Mouse (Mus musculus) spleen, postnatal 14 days (tissue): ENCODE measurements around the gene Slc39a13.

Source experiments
- DNase-seq, 2 experiments: peaks; one replicate each; pipeline ENCODE4 v3.0.0; 2021 to 2022; ENCODE audit warnings: low spot score in 2 of 2

The Slc39a13 gene

DNA sequence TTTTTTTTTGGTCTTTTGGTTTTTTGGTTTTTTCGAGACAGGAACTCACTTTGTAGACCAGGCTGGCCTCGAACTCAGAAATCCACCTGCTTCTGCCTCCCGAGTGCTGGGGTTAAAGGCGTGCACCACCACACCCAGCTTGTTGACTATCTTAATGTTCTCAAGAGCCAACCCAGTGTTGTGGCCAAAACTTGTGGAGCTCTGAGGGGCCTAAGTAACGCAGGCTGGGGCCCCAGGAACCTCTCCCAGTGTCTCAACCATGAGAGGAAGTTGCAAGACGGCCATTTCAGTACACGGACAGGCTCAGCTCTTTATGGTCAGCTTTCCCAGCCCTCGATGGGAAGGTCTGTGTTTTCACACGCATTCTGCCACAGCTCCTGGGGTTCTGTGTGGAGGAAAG, 18.8 kb upstream of the Slc39a13 start:
- DNase-seq = no peak

DNA sequence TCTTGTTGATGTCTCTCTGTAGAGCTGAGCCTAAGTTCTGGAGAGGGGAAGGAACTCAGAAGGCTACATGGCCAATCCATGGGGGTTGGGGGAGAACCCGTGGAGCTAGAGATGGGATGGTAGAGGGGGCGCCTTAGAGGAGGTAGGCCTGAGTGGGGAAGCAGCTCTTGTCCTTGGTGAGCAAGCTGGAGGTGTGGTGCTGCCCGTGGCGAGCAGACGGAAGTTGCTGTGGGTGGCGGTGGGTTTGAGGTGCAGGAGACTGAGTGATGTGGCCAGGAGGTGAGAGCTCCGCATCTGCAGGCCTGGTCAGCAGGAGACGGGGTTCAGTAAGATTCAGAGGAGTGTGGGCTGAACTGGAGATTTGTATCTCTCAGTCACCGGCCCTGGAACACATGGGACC, 17.2 kb upstream of the Slc39a13 start:
- no peak for DNase-seq

DNA sequence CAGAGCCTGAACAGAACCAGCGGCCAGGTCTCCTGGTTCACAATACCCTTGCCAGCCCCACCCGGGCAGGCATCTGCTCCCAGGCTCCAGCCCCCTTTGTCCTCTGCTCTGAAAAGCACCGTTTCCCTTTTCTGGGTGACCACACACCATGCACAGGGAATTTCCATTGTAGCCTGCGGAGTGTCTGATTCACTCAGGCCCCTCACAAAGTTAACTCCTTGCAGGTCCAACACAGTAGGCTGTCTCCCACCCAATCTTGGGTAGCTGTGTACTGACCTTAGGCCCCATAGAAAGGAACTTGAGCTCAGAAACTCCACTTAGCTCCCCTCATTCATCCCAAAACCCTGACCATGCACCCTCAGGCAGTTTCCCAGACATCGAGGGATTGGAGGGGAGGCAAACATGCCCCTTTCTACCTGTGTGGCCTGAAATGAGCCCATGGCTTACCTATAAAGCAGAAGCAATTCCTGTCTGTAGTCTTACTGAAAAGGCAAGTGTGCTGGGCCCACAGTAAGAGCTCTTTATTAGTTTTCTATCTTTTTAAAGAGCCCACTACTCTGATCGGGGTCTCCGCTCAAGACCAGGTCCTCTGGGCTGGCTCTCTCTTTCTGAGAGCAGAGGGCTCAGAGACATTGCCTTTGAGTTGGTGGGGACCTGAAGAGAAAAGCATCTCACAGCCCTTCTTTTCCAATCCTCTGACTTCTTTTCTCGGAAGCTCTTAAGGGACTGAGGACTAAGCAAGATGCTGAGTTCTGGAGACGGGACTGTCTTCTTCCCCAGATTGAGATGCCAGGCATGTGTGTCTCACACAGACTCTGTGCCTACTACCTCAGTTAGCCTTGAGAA, 16.4 kb upstream of the Slc39a13 start:
- DNase-seq = no peak

DNA sequence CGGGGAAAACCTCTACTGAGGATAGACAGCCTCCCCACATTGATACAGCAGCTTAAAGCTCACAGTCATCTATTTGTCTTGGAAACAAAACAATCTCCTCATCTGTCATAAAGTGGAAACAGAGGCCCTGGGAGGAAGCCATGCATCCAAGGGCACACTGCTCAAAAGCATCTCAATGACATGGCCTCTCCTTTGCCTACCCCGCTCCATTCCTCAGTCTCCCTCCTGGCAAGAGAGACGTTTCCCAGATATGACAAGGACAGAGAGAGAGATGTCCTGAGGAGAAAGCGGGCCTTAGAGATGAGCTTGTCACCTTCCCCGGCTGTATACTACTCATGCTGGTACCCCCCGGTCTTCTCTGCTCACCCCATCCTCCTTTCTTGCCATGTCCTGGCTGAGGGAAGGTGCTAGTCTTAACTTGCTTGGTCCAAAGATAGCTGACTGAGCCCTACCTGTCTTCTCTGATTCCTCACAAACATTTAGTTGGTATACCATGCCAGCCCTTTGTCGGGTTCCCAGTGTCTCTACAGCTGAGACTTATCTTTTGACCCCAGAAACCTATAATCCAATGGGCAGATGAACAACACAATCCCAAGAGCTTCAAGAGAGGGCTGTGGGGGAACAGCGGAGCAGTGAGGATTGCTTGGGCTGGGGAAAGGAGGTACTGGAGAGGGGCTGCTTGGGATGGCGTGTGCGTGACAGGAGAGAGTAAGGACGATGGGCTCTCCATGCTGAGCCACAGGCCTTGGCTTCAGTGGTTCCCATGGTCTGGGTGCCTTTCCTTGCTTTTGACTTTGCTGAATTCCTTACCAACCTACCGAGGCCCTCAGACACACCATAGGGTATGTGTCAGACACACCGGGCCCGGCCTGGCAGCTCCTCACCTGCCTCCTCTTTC, 15.5 kb upstream of the Slc39a13 start:
- no peak for DNase-seq

DNA sequence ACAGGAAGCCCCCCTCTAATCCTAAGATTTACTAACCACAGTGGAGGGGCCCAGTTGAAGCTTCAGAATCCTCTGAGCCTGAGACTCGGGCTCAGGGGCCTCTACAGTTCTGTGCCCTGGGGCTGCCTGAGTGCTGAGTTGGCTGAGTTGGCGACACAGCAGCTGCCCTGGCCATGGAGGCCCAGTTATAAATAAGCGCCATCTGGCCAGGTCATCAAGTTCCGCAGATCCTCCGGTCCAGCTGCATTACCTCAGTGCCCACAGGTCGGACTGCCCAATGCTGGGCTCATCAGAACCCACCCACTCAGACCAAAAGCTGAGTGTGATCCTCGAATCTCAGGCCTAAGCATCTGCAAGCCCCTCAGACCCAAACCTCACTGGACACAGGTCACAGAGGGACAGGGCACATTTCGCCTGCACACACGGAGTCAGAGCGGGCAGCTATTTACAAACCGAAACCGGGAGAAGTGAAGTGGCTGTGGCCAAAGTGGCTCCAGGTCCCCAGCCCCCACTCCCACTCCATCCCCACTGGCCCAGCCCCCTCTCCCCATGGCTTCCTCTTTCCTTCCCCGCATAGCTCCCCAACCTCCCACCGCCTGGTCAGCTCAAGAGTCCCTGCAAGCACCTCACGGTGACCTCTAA, 14.1 kb upstream of the Slc39a13 start:
- no peak for DNase-seq

DNA sequence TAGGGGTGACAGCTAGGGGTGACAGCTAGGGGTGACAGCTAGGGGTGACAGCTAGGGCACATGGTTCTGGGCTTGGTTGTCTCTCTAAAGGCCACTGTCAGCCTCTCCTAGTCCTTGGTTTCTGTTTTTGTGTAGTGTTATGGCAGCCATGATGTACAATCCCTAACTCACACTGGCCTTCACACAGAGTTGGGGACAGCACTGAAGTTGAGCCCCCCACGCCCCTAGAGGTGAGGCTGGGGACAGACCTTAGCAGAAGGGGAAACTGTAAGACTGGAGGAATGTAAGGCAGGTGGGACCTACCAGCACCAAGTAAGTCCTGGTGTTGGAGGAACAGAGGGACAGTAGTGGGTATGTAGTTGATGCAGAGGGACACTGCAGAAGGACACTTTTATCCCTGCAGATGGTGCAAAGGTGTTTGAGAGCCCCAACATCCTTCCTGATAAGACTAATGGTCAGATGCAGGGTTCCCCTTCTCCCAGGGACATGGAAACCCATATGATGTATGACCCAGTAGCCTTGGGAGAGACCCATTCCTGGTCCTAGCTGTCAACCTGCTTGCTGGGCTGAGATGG, 13.2 kb upstream of the Slc39a13 start:
- DNase-seq = no peak

DNA sequence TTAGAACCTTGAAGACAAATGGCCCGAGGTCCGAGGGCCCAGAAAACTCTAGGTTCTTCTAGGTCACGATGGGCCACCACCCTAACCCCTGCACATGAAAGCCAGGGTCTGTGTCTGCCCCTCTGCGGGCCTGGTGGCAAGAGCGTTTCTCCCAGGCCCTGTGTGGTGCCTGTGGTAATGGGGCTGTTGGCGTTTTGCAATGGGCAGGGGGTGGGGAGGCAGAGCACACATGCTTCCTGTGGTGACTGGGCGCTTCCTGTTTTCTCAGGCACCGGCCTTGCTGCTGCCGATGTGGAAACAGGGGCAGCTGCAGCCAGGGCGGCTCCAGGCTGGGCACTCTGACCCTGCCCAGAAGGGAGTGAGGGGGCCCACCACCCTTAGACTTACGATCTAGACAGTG, 12.6 kb upstream of the Slc39a13 start:
- peak; percentile 56 to 60 for DNase-seq

DNA sequence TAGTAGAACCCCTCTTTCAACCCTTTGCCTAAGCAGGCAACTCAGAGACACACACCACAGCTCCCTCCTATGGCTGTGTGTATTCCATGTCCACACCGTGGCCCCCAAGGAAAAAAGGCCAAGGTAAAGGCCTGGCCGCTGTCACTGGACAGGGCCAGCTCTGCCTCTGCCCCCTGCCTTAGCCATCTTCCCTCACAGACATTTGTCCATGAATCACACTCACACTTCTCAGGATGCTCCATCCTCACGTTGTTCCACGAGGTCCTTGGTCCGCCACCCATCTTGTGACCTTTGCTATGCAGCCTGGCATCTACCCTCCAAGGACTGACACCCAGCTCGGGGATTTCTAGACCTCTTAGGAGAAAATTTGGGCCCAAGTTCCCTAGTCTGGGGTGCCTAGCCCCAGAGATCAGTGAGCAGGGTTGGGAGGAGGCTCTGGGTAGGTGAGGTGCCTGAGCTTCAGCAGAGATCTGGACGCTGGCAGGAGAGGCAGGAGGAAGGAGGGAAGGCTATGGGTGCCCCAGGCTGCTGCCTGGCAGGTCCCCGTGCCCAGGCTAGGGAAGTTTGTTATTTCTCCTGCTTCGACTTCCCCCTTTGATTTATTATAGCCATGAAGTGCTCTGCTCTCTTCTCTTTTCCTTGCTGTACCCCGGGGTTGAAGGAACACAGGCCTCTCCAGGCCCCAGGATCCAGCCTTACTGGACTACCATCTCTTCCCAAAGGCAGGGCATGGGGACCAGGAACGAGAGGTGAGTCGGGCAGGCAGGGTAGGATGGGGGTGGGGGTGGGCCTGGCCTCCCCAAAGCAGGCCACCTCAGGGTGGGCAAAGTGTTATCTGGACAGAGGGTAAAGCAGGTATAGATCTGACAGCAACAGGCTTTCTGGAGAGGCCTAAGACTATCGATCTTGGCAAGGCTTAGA, 11.8 kb upstream of the Slc39a13 start, which contains the start of gene Spi1:
Spi1 (plus strand) TSS at position 616 of the 921 bp plus-strand sequence.
- DNase-seq = no peak

DNA sequence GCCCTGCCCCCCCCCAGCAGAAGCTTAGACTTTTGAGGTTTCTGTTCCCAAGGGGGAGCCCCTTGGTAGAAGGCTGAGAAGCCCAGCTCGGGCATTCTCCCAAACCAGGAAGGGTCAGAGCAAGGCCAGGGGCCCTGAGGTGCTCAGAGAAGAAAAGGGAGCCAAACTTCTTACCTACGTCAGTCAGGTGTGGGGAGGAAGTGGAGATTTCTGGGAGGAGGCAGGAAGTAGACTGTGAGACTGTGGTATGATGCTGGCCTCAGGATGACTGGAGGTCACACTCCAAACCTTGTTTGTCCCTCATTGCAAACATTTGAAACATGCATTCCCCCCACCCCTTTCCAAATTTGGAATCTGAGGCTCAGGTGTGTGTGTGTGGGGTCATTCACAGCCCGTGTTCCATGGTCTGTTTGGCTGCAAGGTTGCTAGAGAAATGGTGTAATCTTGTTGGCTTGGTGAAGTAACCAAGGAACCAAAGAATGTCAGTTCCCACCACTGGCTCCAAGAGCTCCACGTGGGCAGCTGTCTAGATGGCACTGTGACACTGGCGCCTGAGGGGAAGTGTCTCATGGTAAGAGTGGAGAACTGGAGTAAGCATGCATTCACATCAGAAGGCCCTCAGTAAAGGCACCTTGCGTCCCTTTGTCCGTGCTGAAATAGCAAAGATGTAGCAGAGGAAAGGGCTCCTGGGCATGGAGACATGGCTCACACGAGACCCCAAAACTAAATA, 10.7 kb upstream of the Slc39a13 start:
- no peak for DNase-seq

DNA sequence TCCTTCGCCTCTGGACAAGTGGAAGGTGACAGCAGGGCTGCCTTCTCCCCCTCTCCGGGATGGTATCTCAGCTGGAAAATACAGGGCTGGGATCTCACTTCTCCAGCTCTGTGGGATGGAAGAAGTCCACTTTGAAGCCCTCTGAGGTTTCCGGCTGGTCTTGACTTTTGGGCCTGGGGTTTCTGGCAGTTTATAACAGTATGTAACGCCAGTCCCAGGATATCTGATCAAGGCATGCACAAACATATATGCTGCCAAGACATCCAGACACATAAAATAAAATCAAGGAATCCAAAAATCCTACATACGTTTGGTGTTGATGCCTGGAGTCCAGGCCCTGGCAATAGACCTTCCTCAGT, 8.8 kb upstream of the Slc39a13 start:
- no peak for DNase-seq

DNA sequence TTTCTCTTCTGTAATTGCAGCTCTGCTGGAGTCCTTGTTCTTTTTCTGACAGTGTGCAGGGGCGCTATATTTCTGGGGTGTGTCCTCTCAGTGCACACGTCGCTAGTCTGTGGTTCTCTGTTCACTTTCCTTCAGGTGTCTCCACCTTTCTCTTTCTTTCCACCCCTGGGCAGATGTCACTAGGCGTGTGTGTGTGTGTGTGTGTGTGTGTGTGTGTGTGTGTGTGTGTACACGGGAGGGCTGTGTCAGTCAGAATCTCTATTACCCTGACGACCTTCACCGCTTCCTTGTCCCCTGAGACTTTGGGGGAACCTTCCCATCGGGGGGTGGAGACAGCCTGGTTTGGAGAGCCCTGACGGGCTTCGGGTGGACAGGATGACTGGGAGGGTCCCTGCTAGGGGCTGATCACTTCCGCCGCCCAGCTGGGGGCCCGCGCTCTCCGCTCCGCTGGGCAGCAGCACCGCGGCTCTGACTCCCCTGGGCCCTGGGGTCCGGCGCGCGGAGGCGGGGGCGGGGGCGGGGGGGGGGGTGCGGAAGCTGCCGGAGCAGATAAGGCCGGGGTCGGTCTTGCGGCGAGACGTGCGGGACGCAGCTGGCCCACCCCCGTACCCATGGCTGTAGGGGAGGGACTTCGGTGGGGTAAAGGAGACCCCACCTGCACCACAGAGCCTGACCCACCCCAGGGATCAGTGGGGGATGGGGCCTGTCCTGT, 8.3 kb upstream of the Slc39a13 start:
- DNase-seq = no peak

DNA sequence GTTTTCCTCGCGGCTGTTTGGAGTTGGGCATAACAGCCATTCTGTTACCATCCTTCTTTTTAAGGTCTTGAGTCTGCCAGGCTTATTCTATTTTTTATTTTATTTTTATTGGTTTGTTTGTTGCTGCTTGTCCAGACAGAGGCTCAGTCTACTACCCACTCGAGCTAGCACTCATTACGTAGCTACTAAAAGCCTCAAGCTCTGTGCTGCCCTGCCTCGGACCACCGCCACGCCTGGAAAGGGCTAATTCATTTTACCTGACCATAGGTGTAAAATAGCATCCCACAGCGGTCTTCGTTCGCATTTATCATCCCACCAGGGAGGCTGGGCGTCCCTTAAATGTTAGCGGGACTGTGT, 7.7 kb upstream of the Slc39a13 start:
- no peak for DNase-seq

DNA sequence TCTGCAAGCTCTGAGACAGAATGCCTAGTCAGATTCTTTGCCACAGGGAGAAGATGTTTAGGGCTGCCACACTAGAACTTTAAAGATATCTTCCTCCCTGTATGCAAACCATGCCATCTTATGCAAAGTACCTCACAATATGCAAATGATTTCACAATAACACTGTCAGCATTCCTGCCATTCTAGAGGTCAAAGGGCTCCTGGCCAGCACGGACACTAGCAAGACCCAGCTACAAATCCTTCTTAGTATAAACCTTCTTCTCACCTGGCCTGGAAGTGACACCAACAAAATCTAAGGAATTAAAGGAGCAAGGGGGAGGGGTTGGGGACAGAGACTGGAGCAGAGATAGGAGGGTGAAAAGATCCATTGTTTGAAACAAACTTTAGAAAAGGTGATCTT, 1.9 kb upstream of the Slc39a13 start:
- no peak for DNase-seq

DNA sequence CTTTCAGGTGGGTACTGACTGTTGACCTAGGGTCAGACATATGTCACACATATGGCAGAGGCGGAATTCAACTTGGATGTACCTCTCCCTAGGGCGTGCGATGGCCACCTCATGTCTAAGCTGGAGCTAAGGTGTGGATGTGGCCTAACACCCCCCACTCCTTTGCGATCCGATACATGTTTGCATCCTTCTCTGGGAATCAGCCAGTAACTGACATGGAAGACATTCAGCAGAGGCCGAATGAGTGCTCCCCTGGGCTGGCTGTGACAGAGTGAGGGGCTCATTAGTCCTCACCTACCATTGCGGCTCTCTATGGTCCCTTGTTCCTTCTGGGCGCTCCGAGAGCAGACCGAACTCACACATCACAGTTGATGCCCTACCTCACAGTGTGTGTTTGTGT, 842 bp upstream of the Slc39a13 start:
- no peak for DNase-seq

DNA sequence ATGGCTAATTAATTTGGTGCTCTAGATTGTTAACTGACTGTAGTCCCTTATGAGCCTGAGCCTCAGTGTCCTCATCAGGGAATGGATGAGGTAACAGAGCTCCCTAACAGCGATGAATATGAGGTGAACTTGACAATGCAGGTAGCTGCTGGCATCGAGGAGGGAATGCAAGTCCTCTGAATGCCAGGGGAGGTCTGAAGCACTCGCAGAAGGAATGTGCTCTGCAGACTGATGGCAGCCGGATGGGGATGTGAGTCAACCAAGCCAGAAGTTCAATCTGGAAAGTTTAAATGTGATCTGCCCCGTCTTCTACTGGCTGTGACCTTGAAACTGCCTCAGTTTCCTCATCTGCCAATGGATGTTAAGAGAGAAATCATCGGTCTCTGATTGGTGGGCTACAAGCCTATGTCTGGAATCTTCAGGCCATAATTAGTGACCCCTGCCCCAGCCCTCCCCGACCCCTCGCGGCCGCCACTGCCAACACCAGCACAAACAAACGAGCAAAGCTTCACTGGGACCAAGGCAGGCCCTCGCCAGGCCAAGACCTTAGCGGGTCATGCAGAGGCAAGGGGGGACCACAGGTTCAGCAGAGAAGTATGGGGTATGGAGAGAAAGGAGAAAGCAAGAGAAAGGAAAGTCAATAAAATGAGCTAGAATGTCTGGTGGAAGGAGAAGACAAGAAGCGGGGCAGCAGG, 764 bp downstream of the Slc39a13 start:
- DNase-seq = no peak

DNA sequence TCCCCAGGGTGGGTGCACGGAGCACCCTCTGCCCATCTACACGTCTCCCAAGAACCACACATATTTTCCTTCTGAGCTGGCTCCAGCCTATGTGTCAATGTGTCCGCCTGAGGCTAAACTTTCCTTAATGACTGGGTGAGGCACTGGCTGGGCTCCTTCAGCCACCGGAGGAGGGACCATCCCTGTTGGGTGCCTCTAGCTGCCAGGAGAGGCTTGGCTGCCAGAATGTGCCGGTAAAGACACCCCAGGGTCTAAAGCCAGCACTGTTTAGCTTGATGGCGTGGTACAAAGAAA, 1.4 kb downstream of the Slc39a13 start:
- DNase-seq = no peak

DNA sequence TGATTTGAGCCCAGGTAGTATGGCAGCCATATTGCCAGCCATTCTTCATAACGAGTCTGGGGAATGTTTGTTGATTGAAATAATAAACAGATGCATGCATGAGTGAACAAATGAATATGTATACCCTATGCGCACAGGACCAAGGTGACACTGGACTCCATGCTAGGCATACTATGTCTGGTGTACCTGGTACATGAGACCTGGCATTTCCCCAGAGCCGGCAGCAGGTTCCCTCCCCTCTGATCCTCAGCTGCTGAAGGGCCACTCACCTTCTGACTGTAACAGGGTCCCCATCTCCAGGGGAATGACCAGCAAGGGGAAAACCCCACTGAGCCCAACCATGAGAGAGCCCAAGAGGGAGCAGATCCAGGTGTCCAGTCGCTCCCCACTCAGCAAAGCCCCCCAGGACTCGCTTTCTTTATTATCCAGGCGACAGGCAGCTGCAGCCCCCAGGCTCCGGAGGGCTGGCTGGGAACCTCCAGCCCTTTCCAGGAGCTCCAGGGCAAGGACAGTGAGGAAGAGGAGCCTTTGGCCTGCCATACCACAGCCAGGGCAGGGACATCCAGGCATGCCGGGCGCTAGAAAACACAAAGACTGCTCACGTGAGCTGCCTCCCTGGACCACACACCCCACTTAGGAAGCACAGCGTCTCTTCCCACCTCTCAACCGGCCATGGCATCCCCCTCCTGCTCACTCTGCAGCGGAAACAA, 1.9 kb downstream of the Slc39a13 start:
- DNase-seq = no peak

DNA sequence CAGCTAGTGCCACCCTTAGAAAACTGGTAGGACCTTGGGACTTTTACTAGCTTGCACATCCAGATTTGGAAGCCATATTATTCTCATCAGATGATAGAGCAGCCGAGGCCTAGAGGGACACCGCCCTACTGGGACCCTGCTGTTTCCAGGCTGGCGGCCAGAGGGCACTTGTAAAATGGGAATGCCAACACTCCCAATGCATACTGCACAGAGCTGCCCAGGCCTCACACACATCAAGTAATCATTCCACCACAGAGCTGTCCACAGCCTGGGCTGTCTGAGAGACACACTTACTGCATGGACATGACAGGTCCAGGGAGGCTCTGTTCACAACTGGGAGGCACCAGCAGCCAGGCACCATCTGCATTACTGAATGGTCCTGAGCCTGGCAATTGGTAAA, 3.8 kb downstream of the Slc39a13 start:
- no peak for DNase-seq

DNA sequence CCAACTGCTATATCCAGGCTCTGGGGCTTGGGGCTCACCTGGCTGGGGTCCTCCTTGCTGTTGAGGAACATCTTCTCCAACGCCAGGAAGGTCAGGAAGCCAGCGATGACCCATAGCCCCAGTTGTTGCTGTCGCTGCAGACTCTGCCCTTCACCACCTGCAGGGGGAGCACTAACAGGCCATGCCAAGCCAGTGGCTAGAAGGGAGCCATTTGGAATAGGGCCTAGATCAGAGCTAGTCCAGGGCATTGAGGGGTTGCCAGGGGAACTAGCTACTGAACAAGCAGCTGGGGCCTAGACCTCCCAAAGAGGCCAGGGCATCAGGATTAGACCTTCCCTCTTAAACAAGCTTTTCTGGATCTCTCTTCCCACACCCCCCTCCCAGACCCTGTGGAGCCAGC, 4.7 kb downstream of the Slc39a13 start:
- DNase-seq = peak in 1 of 2 experiments; percentile 45
